Mouse (Mus musculus) lung, postnatal 0 days (tissue): ENCODE measurements around the gene Prpf3.

Source experiments
- CTCF ChIP-seq: IDR thresholded peaks from 2 replicates; pipeline ENCODE4 v1.5.1; 2016; ENCODE audit warnings: antibody characterized with exemption, mild to moderate bottlenecking
- EP300 ChIP-seq: IDR thresholded peaks from 2 replicates; pipeline ENCODE4 v1.6.1; 2016; ENCODE audit warnings: antibody characterized with exemption, mild to moderate bottlenecking, control low read depth

DNA sequence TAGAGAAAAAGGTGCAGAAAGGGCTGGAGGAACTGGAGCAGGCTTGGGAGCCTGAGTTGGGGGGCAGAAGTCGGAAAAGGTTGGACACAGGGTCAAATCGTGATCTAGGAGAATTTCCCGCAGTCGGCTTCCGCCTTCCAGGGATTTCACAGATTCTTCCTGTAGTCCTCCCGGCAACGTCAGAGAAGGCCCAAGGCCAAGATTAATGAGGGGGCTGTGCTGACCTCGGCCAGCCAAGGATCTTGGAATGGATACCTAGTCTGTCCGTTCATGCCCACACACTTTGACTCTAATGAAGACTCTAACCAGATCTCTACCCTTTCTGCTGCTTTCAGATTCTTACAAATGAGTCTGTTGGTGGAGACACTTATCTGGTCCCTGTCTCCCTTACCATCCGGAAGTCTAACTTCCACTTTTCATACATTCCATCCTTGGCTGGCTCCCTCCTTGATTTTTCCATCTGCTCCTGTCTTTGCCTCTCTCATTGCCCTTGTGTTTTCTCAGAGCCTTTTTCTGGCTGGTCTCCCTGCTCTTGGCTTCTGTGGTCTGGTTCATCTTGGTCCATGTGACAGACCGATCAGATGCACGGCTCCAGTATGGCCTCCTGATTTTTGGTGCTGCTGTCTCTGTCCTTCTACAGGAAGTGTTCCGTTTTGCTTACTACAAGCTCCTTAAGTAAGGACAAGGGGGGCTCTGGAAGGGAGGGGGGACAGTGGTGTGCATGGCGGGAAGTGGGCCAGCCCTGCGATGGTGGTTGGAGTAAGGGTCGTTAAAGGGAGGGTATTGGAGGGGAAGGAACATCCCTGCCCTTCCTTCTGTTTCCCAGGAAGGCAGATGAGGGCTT, 38.9 kb upstream of the Prpf3 start:
- no peak for TF ChIP-seq CTCF
- peak; percentile 24; the same call in 1 of the 2 replicates for TF ChIP-seq EP300
